Mouse (Mus musculus): ENCODE results near the gene Sugp2. TPM values are rescaled to one million over a fixed set of nuclear protein-coding genes. Genes with fewer than 3 reads are reported as not detected.

Gene Sugp2
- polyA plus RNA-seq, 1 experiment from 2014 or later, result 33.0 TPM

DNA sequence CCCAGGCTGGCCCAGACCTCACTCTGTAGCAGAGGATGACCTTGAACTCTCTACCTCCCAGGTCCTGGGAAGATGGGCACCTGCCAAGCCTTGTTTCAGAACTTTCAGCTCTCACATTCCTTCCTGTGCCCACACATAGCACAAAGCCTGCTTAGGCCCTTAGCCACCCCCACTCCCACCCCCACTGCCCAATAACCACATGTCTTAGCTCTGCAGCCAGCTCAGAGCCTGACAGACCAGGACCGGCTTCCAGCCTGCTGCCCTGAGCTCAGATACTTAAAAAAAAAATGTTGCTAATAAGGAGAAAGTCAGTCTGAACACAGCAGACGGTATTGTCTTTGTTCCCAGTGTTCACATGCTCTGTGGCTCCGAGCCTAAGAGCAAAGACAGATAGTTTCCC, 47.0 kb downstream of the Sugp2 start:
- no peak overlapping the region for H3K4me2 ChIP-seq (replicated peaks; ENCODE audit: low read depth, low read length)
- H3K27ac ChIP-seq (ENCODE audit: low read depth, low read length), result peak overlapping the region; percentile 81; the same call in 1 of the 2 replicates
- no peak for ATAC-seq (ENCODE audit: low FRiP score, low TSS enrichment)
- no peak overlapping the region for H3K9ac ChIP-seq (ENCODE audit: low read depth, low read length)
- H3K4me1 ChIP-seq (ENCODE audit: control insufficient read depth, insufficient read depth, low read length), result peaks cover 21% of the 10 kb centered on the region
- WGBS, result 51% methylated on average over 3 of the region's 3 CpGs
- H3K9me3 ChIP-seq (ENCODE audit: control insufficient read depth, low read length), result no peaks in the 10 kb centered on the region
- peaks cover 14% of the 10 kb centered on the region for H3K36me3 ChIP-seq (ENCODE audit: control insufficient read depth, insufficient read depth, low read length)
- H3K4me3 ChIP-seq (ENCODE audit: low read length), result no peak overlapping the region
- H3K27me3 ChIP-seq (ENCODE audit: control insufficient read depth, insufficient read depth, low read length), result no peaks in the 10 kb centered on the region

DNA sequence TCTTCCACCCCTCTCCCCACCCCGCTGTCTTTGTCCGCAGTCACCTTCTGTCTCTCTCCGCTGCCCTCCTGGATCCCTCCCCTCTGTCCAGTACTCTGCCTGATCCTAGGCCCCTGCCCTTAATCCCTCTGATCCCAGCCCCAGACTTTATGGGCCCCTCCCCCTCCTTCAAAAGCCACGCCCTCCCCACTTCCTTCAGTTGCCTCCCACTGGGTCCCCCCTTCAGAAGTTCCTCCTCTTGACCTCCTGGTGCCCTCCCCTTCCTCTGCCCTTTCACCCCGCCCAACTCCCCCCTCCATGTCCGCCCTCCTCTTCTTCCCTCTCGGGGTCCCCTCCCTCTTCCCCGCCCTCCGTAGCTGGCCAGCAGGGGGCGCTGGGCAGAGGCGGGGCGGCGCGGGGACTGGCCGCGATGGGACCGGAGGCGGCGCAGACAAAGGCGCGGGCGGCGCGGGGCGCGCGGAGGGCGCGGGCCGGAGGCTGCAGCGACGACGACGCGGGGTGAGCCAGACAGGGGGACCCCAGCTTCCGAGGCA, 48.6 kb downstream of the Sugp2 start, which contains the start of gene Homer3:
TSS of gene Homer3 (plus strand) at position 225 of the 533 bp plus-strand sequence.
- WGBS, result 1% methylated on average over 36 of the region's 36 CpGs
- Histone ChIP-seq H3K27ac (ENCODE audit: low read depth, low read length) (peak within 1 kb of the TSS; percentile 81), H3K9me3 (ENCODE audit: control insufficient read depth, low read length) (no peaks in the 10 kb centered on the region), H3K4me3 (ENCODE audit: low read length) (peak within 1 kb of the TSS; percentile 96), H3K4me1 (ENCODE audit: control insufficient read depth, insufficient read depth, low read length) (peaks cover 21% of the 10 kb centered on the region), H3K9ac (ENCODE audit: low read depth, low read length) (peak within 1 kb of the TSS; percentile 99), H3K27me3 (ENCODE audit: control insufficient read depth, insufficient read depth, low read length) (no peaks in the 10 kb centered on the region), H3K36me3 (ENCODE audit: control insufficient read depth, insufficient read depth, low read length) (peaks cover 30% of the 10 kb centered on the region), H3K4me2 (replicated peaks; ENCODE audit: low read depth, low read length) (peak within 1 kb of the TSS; percentile 79)
- peak; percentile 92 for ATAC-seq (ENCODE audit: low FRiP score, low TSS enrichment)

DNA sequence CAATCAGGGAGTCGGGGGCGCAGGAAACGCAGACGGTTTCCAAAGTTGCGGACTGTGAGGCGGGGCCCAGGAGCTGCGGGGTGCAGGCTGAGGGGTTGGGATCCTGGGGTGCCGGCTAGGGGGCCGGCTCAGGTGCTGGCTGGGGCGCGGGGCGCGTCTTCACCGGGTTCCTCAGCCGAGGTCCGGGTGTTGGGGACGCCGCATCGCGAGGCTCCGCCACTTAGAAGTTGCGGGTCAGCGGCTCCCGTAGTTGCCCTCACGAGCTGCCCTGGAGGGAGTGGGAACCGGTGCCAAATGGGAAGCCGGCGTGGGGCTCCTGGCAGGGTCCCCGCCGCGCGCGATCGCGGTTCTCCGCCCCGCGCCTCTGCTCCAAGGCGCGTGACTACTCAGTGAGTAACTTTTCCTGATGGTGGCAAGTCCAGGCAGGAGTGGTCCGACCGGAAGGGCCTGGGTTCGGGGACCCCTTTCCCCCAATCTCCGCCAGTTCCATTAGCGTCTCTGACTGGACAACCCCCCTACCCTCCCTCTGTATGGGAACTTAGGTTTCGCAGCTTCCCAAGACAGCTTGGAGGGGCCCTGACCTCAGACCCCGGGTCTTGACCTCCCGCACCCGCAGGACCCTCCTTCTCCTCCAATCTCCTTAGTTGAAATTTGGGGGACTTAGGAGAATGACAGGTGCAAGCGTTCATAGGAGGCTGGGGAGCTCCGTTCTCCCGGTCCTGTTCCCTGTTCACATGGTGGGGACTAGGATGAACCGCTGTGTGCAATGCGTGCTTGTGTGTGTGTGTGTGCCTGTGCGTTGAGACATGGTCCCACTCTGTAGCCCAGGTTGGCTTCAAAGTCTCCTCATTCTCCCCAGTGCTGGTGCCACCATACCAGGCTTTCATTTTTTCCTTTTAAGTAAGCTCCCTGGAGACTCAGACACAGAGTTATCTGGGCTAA, 49.4 kb downstream of the Sugp2 start:
- H3K4me3 ChIP-seq (ENCODE audit: low read length), result peak overlapping the region; percentile 96
- under 1% methylated on average over 52 of the region's 55 CpGs for WGBS

DNA sequence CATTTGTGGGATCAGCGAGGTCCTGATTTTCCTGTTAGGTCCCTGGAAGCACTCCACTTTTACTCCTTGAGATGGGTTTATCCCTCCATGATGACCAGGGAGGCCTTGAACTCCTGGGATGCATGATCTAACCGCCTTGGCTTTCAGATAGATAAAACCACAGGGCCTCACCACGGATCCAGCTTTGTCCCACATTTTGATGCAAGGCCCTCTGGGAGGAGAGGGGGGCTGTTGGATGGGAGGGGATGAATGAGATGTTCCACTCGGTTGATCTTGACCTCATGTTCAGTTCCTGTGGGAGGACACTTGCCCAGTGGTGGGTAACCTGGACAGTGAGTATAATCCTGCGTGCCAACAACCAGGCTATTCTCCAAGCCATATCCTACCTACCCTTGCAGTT, 50.4 kb downstream of the Sugp2 start:
- Histone ChIP-seq H3K27ac (ENCODE audit: low read depth, low read length) (no peak overlapping the region), H3K4me1 (ENCODE audit: control insufficient read depth, insufficient read depth, low read length) (peaks cover 17% of the 10 kb centered on the region), H3K4me2 (replicated peaks; ENCODE audit: low read depth, low read length) (peak overlapping the region; percentile 79), H3K36me3 (ENCODE audit: control insufficient read depth, insufficient read depth, low read length) (peaks cover 41% of the 10 kb centered on the region), H3K9ac (ENCODE audit: low read depth, low read length) (no peak overlapping the region), H3K9me3 (ENCODE audit: control insufficient read depth, low read length) (no peaks in the 10 kb centered on the region), H3K4me3 (ENCODE audit: low read length) (no peak overlapping the region; the same call in 1 of the 2 replicates), H3K27me3 (ENCODE audit: control insufficient read depth, insufficient read depth, low read length) (no peaks in the 10 kb centered on the region)
- ATAC-seq (ENCODE audit: low FRiP score, low TSS enrichment), result no peak
- WGBS, result 56% methylated on average over 5 of the region's 5 CpGs

More for the DNA sequence above, 49.4 kb downstream of the Sugp2 start:
- H3K9ac ChIP-seq (ENCODE audit: low read depth, low read length), result peak overlapping the region; percentile 99
- peak overlapping the region; percentile 81 for H3K27ac ChIP-seq (ENCODE audit: low read depth, low read length)
- peaks cover 33% of the 10 kb centered on the region for H3K36me3 ChIP-seq (ENCODE audit: control insufficient read depth, insufficient read depth, low read length)
- no peaks in the 10 kb centered on the region for H3K27me3 ChIP-seq (ENCODE audit: control insufficient read depth, insufficient read depth, low read length)
- H3K9me3 ChIP-seq (ENCODE audit: control insufficient read depth, low read length), result no peaks in the 10 kb centered on the region
- peaks cover 17% of the 10 kb centered on the region for H3K4me1 ChIP-seq (ENCODE audit: control insufficient read depth, insufficient read depth, low read length)
- ATAC-seq (ENCODE audit: low FRiP score, low TSS enrichment), result peak; percentile 53
- H3K4me2 ChIP-seq (replicated peaks; ENCODE audit: low read depth, low read length), result peak overlapping the region; percentile 79

DNA sequence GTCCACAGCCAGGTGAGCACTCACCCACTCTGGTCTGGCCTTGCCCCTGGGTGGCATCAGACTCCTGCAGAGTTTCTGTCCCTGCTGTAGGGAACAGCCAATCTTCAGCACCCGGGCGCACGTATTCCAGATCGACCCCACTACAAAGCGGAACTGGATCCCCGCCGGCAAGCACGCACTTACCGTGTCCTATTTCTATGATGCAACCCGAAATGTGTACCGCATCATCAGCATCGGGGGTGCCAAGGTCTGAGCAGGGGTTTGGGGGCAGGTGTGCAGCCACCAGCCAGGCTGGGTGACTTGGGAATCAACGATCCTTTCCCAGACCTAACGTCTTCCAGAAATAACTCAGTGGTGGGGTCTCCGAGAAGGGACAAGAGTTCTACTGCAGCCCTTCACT, 51.3 kb downstream of the Sugp2 start:
- H3K9ac ChIP-seq (ENCODE audit: low read depth, low read length), result no peak overlapping the region
- H3K36me3 ChIP-seq (ENCODE audit: control insufficient read depth, insufficient read depth, low read length), result peaks cover 50% of the 10 kb centered on the region
- H3K4me2 ChIP-seq (replicated peaks; ENCODE audit: low read depth, low read length), result no peak overlapping the region
- H3K4me3 ChIP-seq (ENCODE audit: low read length), result no peak overlapping the region
- H3K4me1 ChIP-seq (ENCODE audit: control insufficient read depth, insufficient read depth, low read length), result peaks cover 17% of the 10 kb centered on the region
- H3K27me3 ChIP-seq (ENCODE audit: control insufficient read depth, insufficient read depth, low read length), result no peaks in the 10 kb centered on the region
- H3K27ac ChIP-seq (ENCODE audit: low read depth, low read length), result no peak overlapping the region
- 93% methylated on average over 15 of the region's 15 CpGs for WGBS
- ATAC-seq (ENCODE audit: low FRiP score, low TSS enrichment), result no peak
- H3K9me3 ChIP-seq (ENCODE audit: control insufficient read depth, low read length), result no peaks in the 10 kb centered on the region

DNA sequence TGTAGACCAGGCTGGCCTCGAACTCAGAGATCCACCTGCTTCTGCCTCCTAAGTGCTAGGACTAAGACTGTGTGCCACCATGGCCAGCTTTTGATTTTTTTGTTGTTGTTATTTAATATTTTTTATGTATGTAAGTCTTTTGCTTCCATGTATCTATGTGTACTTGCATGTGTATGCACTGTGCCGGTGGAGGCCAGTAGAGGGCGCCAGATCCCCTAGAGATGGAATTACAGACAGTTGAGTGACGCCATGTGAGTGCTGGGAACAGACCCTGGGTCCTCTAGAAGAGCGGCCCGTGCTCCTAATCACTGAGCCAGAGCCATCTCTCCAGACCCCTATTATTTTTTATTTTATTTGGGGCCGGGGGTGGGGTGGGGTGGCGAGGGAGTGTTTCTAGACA, 52.7 kb downstream of the Sugp2 start:
- H3K9ac ChIP-seq (ENCODE audit: low read depth, low read length), result no peak overlapping the region
- 88% methylated on average over 8 of the region's 8 CpGs for WGBS
- peaks cover 64% of the 10 kb centered on the region for H3K36me3 ChIP-seq (ENCODE audit: control insufficient read depth, insufficient read depth, low read length)
- H3K27me3 ChIP-seq (ENCODE audit: control insufficient read depth, insufficient read depth, low read length), result no peaks in the 10 kb centered on the region
- peaks cover 12% of the 10 kb centered on the region for H3K4me1 ChIP-seq (ENCODE audit: control insufficient read depth, insufficient read depth, low read length)
- H3K9me3 ChIP-seq (ENCODE audit: control insufficient read depth, low read length), result no peaks in the 10 kb centered on the region
- no peak overlapping the region for H3K4me2 ChIP-seq (replicated peaks; ENCODE audit: low read depth, low read length)
- H3K27ac ChIP-seq (ENCODE audit: low read depth, low read length), result no peak overlapping the region
- H3K4me3 ChIP-seq (ENCODE audit: low read length), result no peak overlapping the region
- ATAC-seq (ENCODE audit: low FRiP score, low TSS enrichment), result no peak

DNA sequence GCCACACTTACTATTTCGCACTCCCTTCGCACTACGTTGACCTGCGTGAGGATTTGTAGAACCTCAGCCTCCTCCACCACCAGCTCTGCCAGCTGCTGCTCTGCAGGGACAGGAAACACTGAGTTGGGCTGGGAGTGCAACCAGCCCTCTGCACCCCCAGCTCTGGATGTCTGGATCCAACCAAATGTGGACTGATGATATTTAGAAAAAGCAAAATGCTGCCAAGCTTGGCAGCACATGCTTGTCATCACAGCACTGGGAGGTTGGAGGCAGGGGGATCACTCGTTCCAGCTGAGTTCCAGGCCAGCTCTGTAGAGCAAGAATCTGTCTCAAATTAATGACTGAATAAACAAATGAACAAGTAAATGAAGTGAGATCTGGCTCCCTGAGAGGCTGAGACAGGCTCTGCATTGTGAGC, 60.0 kb downstream of the Sugp2 start:
- Histone ChIP-seq H3K4me3 (ENCODE audit: low read length) (no peak overlapping the region), H3K36me3 (ENCODE audit: control insufficient read depth, insufficient read depth, low read length) (peaks cover 95% of the 10 kb centered on the region), H3K27ac (ENCODE audit: low read depth, low read length) (no peak overlapping the region), H3K9ac (ENCODE audit: low read depth, low read length) (no peak overlapping the region), H3K9me3 (ENCODE audit: control insufficient read depth, low read length) (no peaks in the 10 kb centered on the region), H3K4me1 (ENCODE audit: control insufficient read depth, insufficient read depth, low read length) (no peaks in the 10 kb centered on the region), H3K4me2 (replicated peaks; ENCODE audit: low read depth, low read length) (no peak overlapping the region), H3K27me3 (ENCODE audit: control insufficient read depth, insufficient read depth, low read length) (no peaks in the 10 kb centered on the region)
- ATAC-seq (ENCODE audit: low FRiP score, low TSS enrichment), result no peak
- WGBS, result 52% methylated on average over 5 of the region's 5 CpGs

DNA sequence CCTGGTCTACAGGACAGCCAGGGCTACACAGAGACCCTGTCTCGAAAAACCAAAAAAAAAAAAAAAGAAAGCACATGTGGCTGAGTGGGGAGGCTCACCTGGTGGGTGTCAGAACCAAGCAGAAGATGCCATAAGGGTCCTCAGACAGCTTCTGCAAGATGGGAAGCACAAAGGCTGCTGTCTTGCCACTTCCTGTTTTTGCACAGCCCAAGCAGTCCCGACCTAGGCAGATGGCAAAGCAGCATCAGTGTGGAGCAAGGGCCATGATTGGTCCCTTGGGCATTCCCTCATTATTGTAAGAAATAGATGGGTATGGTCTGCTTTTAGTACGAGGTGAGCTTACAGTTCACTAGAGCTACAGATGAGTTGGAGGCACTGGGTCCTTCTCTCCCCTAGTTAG, 66.9 kb downstream of the Sugp2 start:
- H3K4me2 ChIP-seq (replicated peaks; ENCODE audit: low read depth, low read length), result no peak overlapping the region
- peaks cover 54% of the 10 kb centered on the region for H3K36me3 ChIP-seq (ENCODE audit: control insufficient read depth, insufficient read depth, low read length)
- H3K9ac ChIP-seq (ENCODE audit: low read depth, low read length), result no peak overlapping the region
- no peaks in the 10 kb centered on the region for H3K27me3 ChIP-seq (ENCODE audit: control insufficient read depth, insufficient read depth, low read length)
- H3K4me1 ChIP-seq (ENCODE audit: control insufficient read depth, insufficient read depth, low read length), result peaks cover 10% of the 10 kb centered on the region
- no peak for ATAC-seq (ENCODE audit: low FRiP score, low TSS enrichment)
- no peaks in the 10 kb centered on the region for H3K9me3 ChIP-seq (ENCODE audit: control insufficient read depth, low read length)
- no peak overlapping the region for H3K27ac ChIP-seq (ENCODE audit: low read depth, low read length)
- H3K4me3 ChIP-seq (ENCODE audit: low read length), result no peak overlapping the region
- 87% methylated on average over 3 of the region's 3 CpGs for WGBS

DNA sequence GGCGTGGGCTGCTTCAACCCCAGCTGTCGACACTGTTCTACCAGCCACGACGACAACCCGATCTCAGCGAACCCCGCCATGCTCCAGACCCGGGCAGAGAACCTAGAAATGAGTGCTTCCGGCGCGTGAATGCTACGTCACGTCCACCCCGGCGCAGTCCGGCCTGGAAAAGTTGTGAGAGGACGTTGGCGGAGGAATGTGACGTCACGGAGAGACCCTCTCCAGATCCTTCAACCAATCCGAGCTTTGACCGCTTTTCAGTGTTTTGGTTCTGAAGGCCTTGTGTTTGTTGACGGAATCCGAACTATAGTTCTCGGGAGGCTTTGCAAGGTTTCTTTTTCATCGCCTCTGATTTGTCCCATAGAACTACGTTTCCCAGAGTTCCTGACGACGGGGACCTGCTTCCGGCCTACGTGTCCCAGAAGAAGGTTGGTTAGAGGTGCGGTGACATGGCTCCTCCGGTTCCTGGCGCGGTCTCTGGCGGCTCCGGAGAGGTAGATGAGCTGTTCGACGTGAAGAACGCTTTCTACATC, 68.4 kb downstream of the Sugp2 start, which contains the start of the genes Ddx49 and Cope:
TSS of gene Ddx49 (minus strand) at position 132 of the 533 bp plus-strand sequence.
TSS of gene Cope (plus strand) at position 161 of the 533 bp plus-strand sequence.
- Histone ChIP-seq H3K4me2 (replicated peaks; ENCODE audit: low read depth, low read length) (peak within 1 kb of the TSS; percentile 87), H3K9me3 (ENCODE audit: control insufficient read depth, low read length) (no peaks in the 10 kb centered on the region), H3K4me3 (ENCODE audit: low read length) (peak within 1 kb of the TSS; percentile 73), H3K27me3 (ENCODE audit: control insufficient read depth, insufficient read depth, low read length) (no peaks in the 10 kb centered on the region), H3K9ac (ENCODE audit: low read depth, low read length) (peak within 1 kb of the TSS; percentile 70), H3K4me1 (ENCODE audit: control insufficient read depth, insufficient read depth, low read length) (peaks cover 10% of the 10 kb centered on the region), H3K27ac (ENCODE audit: low read depth, low read length) (peak within 1 kb of the TSS; percentile 13), H3K36me3 (ENCODE audit: control insufficient read depth, insufficient read depth, low read length) (peaks cover 52% of the 10 kb centered on the region)
- WGBS, result under 1% methylated on average over 40 of the region's 40 CpGs
- peak; percentile 93 for ATAC-seq (ENCODE audit: low FRiP score, low TSS enrichment)
